Mouse (Mus musculus) hindbrain, embryonic 15.5 days (tissue): ENCODE results near the gene Srrd. TPM values are rescaled to one million over a fixed set of nuclear protein-coding genes. Genes with fewer than 3 reads are reported as not detected.

Source experiments
- ATAC-seq: fragments of 200-750 bp; cut with Nextera tagmentation; 2 replicates; pipeline ENCODE4 v1.8.0; 2017; ENCODE audit warnings: low read depth, moderate number of reproducible peaks, moderate TSS enrichment; ENCODE audit not compliant: low FRiP score
- H3K27ac ChIP-seq: fragments of 300-500 bp; sonication (generic); replicated peaks from 2 replicates; pipeline ENCODE4 v1.5.1; 2015; ENCODE audit warnings: mild to moderate bottlenecking, inconsistent platforms
- H3K27me3 ChIP-seq: fragments of 300-500 bp; sonication (generic); 2 replicates; pipeline ENCODE4 v1.6.1; 2015; ENCODE audit warnings: control low read depth, inconsistent platforms
- H3K36me3 ChIP-seq: fragments of 300-500 bp; sonication (generic); 2 replicates; pipeline ENCODE4 v1.6.1; 2015; ENCODE audit warnings: control low read depth, inconsistent platforms
- H3K4me1 ChIP-seq: fragments of 300-500 bp; sonication (generic); replicated peaks from 2 replicates; pipeline ENCODE4 v1.6.1; 2015; ENCODE audit warnings: control low read depth, inconsistent platforms
- H3K4me2 ChIP-seq: fragments of 300-500 bp; sonication (generic); 2 replicates; pipeline ENCODE4 v1.6.1; 2015; ENCODE audit warnings: moderate library complexity, mild to moderate bottlenecking, inconsistent platforms
- H3K4me3 ChIP-seq: fragments of 300-500 bp; sonication (generic); 2 replicates; pipeline ENCODE4 v1.5.1; 2015; ENCODE audit warnings: mild to moderate bottlenecking, inconsistent platforms
- H3K9ac ChIP-seq: fragments of 300-500 bp; sonication (generic); 2 replicates; pipeline ENCODE4 v1.6.1; 2015; ENCODE audit warnings: inconsistent platforms
- H3K9me3 ChIP-seq: fragments of 300-500 bp; sonication (generic); 2 replicates; pipeline ENCODE4 v1.6.1; 2016; ENCODE audit warnings: control low read depth, inconsistent platforms
- WGBS: fragments of 180-500 bp; shearing (Covaris S2); methylation state at CpG from one replicate; pipeline ENCODE4 v1.1.7; 2015; 5-methylcytosine and 5-hydroxymethylcytosine counted together
- polyA plus RNA-seq: library from polyadenylated mRNA; unstranded; fragments of >200 nt; fragmentation: Nextera tagmentation; extraction: Ambion mirVana; gene quantifications from 2 replicates; pipeline ENCODE4 v1.2.1, GENCODE M21; 2015

The Srrd gene
- polyA plus RNA-seq, 1 experiment from 2014 or later, result 58.9 TPM

DNA sequence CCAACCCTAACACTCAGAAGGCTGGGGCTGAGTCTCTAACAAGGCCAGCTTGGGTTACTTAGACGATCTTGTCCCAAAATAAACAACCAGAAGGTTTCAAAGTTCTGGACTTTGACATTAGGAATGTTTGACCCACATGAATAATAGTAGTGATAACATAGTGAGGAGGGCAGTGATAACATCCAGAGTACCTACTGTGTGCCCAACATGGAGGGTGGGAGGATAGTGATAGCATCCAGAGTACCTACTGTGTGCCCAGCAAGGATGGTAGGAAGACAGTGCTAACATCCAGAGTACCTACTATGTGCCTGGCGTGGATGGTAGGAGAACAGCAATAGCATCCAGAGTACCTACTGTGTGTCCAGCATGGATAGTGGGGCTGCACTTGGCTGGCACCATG lies 49.0 kb downstream of the Srrd start:
- Histone ChIP-seq H3K9me3 (no peaks in the 10 kb centered on the region), H3K27ac (no peak overlapping the region), H3K4me1 (peaks cover 25% of the 10 kb centered on the region), H3K4me3 (no peak overlapping the region), H3K27me3 (no peaks in the 10 kb centered on the region), H3K36me3 (no peaks in the 10 kb centered on the region), H3K9ac (no peak overlapping the region), H3K4me2 (no peak overlapping the region)
- no peak for ATAC-seq
- 88% methylated on average over 2 of the region's 2 CpGs for WGBS

GRCm38 (mm10) chr5:112292343-112292980 lies 50.4 kb downstream of the Srrd start:
- H3K27me3 ChIP-seq, result no peaks in the 10 kb centered on the region
- H3K36me3 ChIP-seq, result no peaks in the 10 kb centered on the region
- no peaks in the 10 kb centered on the region for H3K9me3 ChIP-seq
- 73% methylated on average over 17 of the region's 17 CpGs for WGBS
- peaks cover 25% of the 10 kb centered on the region for H3K4me1 ChIP-seq
- no peak overlapping the region for H3K9ac ChIP-seq
- no peak overlapping the region for H3K4me3 ChIP-seq
- ATAC-seq, result no peak
- no peak overlapping the region for H3K27ac ChIP-seq
- no peak overlapping the region for H3K4me2 ChIP-seq

- Histone ChIP-seq H3K9ac (no peak overlapping the region), H3K27ac (no peak overlapping the region), H3K4me1 (peaks cover 21% of the 10 kb centered on the region), H3K9me3 (no peaks in the 10 kb centered on the region), H3K36me3 (no peaks in the 10 kb centered on the region), H3K4me2 (no peak overlapping the region), H3K27me3 (no peaks in the 10 kb centered on the region), H3K4me3 (no peak overlapping the region)
- WGBS, result 70% methylated on average over 5 of the region's 5 CpGs
- ATAC-seq, result no peak
These were observed 51.0 kb downstream of the Srrd start for GRCm38 (mm10) chr5:112291866-112292265.

GRCm38 (mm10) chr5:112290536-112290880 lies 52.3 kb downstream of the Srrd start:
- no peak overlapping the region for H3K4me3 ChIP-seq

DNA sequence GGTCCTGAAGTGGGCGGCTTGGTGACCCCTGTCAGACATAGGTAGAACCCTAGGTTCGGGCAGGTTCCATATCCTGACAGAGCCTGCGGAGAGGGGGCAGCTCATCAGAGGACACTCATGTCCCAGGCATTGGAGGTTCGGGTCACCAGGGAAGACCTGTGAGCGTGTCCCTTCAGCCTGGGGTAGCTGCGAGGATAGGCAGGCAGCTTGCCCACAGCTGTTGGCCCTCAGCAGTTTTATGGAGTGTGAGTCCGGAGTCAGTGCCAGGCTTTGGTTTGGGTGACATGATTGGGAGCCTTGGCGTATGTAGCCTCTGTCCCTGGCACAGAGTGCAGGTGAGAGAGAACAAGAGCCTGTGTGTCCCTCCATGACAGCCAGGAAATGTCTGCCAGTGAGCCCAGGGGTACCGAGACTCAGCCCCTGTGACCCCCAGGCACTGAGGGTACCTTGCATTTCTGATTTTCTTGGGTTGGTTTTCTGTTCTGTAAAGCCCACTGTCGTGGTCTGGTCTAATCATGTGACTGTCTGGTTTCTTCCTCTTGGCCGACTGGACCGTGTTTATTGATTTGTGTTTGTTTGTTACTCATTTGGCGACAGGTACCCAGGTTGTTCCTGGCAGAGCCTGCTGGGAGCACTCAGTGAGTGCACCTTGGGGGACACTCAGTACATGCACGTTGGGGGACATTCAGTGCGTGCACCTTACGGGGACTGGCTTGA lies 52.9 kb downstream of the Srrd start:
- Histone ChIP-seq H3K4me3 (no peak overlapping the region), H3K9ac (no peak overlapping the region), H3K27me3 (no peaks in the 10 kb centered on the region), H3K9me3 (no peaks in the 10 kb centered on the region), H3K4me2 (no peak overlapping the region), H3K27ac (no peak overlapping the region), H3K36me3 (no peaks in the 10 kb centered on the region), H3K4me1 (peaks cover 13% of the 10 kb centered on the region; the same call in 1 of the 2 replicates)
- ATAC-seq, result no peak
- WGBS, result 84% methylated on average over 16 of the region's 16 CpGs

More at GRCm38 (mm10) chr5:112290536-112290880, 52.3 kb downstream of the Srrd start:
- no peaks in the 10 kb centered on the region for H3K36me3 ChIP-seq
- ATAC-seq, result no peak
- WGBS, result 81% methylated on average over 8 of the region's 8 CpGs
- peaks cover 15% of the 10 kb centered on the region; the same call in 1 of the 2 replicates for H3K4me1 ChIP-seq
- no peaks in the 10 kb centered on the region for H3K9me3 ChIP-seq
- H3K27me3 ChIP-seq, result no peaks in the 10 kb centered on the region
- H3K27ac ChIP-seq, result no peak overlapping the region
- no peak overlapping the region for H3K9ac ChIP-seq
- no peak overlapping the region for H3K4me2 ChIP-seq

DNA sequence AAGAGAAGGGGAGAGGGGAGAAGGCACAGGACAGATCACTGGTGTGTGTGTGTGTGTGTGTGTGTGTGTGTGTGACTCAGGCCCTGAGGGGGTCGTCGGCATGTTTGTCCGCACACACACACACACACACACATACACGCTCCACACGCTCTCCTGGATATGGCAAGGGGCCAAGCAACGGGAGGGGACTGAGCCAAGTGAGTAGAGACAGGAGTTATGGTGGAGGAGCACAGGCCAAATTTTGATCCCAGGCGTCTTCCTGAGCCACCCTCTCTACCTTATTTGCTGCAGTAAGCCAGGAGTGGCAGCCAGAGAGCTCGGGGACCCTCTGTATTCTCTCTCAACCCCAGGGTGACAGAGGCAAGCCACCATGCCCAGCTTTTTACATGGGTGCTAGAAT lies 53.6 kb downstream of the Srrd start:
- H3K4me2 ChIP-seq, result no peak overlapping the region
- ATAC-seq, result no peak
- H3K9me3 ChIP-seq, result no peaks in the 10 kb centered on the region
- no peaks in the 10 kb centered on the region for H3K36me3 ChIP-seq
- no peak overlapping the region for H3K4me3 ChIP-seq
- WGBS, result 59% methylated on average over 8 of the region's 8 CpGs
- peaks cover 8% of the 10 kb centered on the region; the same call in 1 of the 2 replicates for H3K4me1 ChIP-seq
- H3K27me3 ChIP-seq, result no peaks in the 10 kb centered on the region
- H3K27ac ChIP-seq, result no peak overlapping the region
- H3K9ac ChIP-seq, result no peak overlapping the region

- ATAC-seq, result no peak
- Histone ChIP-seq H3K9me3 (no peaks in the 10 kb centered on the region), H3K9ac (no peak overlapping the region), H3K4me2 (no peak overlapping the region), H3K4me1 (peaks cover 8% of the 10 kb centered on the region; the same call in 1 of the 2 replicates), H3K36me3 (no peaks in the 10 kb centered on the region), H3K4me3 (no peak overlapping the region), H3K27ac (no peak overlapping the region), H3K27me3 (no peaks in the 10 kb centered on the region)
- 86% methylated on average over 9 of the region's 9 CpGs for WGBS
These were observed 54.4 kb downstream of the Srrd start for GRCm38 (mm10) chr5:112288193-112289141.

- Histone ChIP-seq H3K4me2 (no peak overlapping the region), H3K9ac (no peak overlapping the region), H3K4me1 (peaks cover 8% of the 10 kb centered on the region; the same call in 1 of the 2 replicates), H3K36me3 (no peaks in the 10 kb centered on the region), H3K9me3 (no peaks in the 10 kb centered on the region), H3K27me3 (no peaks in the 10 kb centered on the region), H3K27ac (no peak overlapping the region), H3K4me3 (no peak overlapping the region)
- ATAC-seq, result no peak
- WGBS, result 93% methylated on average over 2 of the region's 2 CpGs
These were observed 55.2 kb downstream of the Srrd start for GRCm38 (mm10) chr5:112287652-112288051.

Other genes starting within 250 kb of the Srrd start
- gene Cryba4, start 90.5 kb downstream of the Srrd start, polyA plus RNA-seq, result 1.4 and 1.5 TPM in 2 replicates
- gene Crybb1, start 87.2 kb downstream of the Srrd start, polyA plus RNA-seq, result 3.9 and 5.3 TPM in 2 replicates
- gene Tpst2, start 66.3 kb downstream of the Srrd start, polyA plus RNA-seq, result 28.5 and 31.8 TPM in 2 replicates
- gene Tfip11, start 16.7 kb downstream of the Srrd start, polyA plus RNA-seq, result 30.9 and 31.0 TPM in 2 replicates
- gene Hps4, start within 50 bp of the Srrd start, polyA plus RNA-seq, result 42.0 and 42.7 TPM in 2 replicates
- gene Gm6583, start 13.0 kb upstream of the Srrd start, polyA plus RNA-seq, result 0.10 and 0.25 TPM in 2 replicates
- 104 and 106 TPM in 2 replicates for gene Asphd2, start 51.8 kb upstream of the Srrd start, polyA plus RNA-seq
- gene Gm6588, start 106.4 kb upstream of the Srrd start, polyA plus RNA-seq, result 0.63 and 1.0 TPM in 2 replicates
- gene Sez6l, start 234.1 kb upstream of the Srrd start, polyA plus RNA-seq, result 41.3 and 46.3 TPM in 2 replicates